Mouse (Mus musculus): ENCODE data around the gene Trip12.

Gene Trip12

GRCm38 (mm10) chr1:84840018-84840664 lies at the start of gene Trip12:
Gene Trip12 (minus strand): TSS chr1:84840516.
- DNase-seq (ENCODE audit: low read depth, low spot score): no peak

GRCm38 (mm10) chr1:84890005-84890393 lies 49.7 kb upstream of the Trip12 start:
- no peak for DNase-seq (ENCODE audit: low read depth, low spot score)

- DNase-seq (ENCODE audit: low read depth, low spot score): no peak
Measured at GRCm38 (mm10) chr1:84889330-84890004, 49.2 kb upstream of the Trip12 start.

GRCm38 (mm10) chr1:84885921-84886320 lies 45.6 kb upstream of the Trip12 start:
- DNase-seq (ENCODE audit: low read depth, low spot score): no peak

GRCm38 (mm10) chr1:84885174-84885573 lies 44.9 kb upstream of the Trip12 start:
- DNase-seq (ENCODE audit: low read depth, low spot score): no peak

- no peak for DNase-seq (ENCODE audit: low read depth, low spot score)
Measured at GRCm38 (mm10) chr1:84883889-84884288, 43.6 kb upstream of the Trip12 start.

- no peak for DNase-seq (ENCODE audit: low read depth, low spot score)
Measured at GRCm38 (mm10) chr1:84882937-84883336, 42.6 kb upstream of the Trip12 start.

GRCm38 (mm10) chr1:84882066-84882532 lies 41.8 kb upstream of the Trip12 start:
- no peak for DNase-seq (ENCODE audit: low read depth, low spot score)

GRCm38 (mm10) chr1:84881248-84882065 lies 41.1 kb upstream of the Trip12 start:
- DNase-seq (ENCODE audit: low read depth, low spot score): no peak

GRCm38 (mm10) chr1:84879571-84880120 lies 39.3 kb upstream of the Trip12 start:
- DNase-seq (ENCODE audit: low read depth, low spot score): no peak

GRCm38 (mm10) chr1:84877590-84877989 lies 37.3 kb upstream of the Trip12 start:
- DNase-seq (ENCODE audit: low read depth, low spot score): no peak

- no peak for DNase-seq (ENCODE audit: low read depth, low spot score)
Measured at GRCm38 (mm10) chr1:84872939-84873338, 32.6 kb upstream of the Trip12 start.

- DNase-seq (ENCODE audit: low read depth, low spot score): no peak
Measured at GRCm38 (mm10) chr1:84872105-84872504, 31.8 kb upstream of the Trip12 start.

- DNase-seq (ENCODE audit: low read depth, low spot score): no peak
Measured at GRCm38 (mm10) chr1:84871131-84871530, 30.8 kb upstream of the Trip12 start.

- DNase-seq (ENCODE audit: low read depth, low spot score): no peak
Measured at GRCm38 (mm10) chr1:84869498-84869897, 29.2 kb upstream of the Trip12 start.

- no peak for DNase-seq (ENCODE audit: low read depth, low spot score)
Measured at GRCm38 (mm10) chr1:84868841-84869240, 28.5 kb upstream of the Trip12 start.

- DNase-seq (ENCODE audit: low read depth, low spot score): no peak
Measured at GRCm38 (mm10) chr1:84868311-84868710, 28.0 kb upstream of the Trip12 start.

- DNase-seq (ENCODE audit: low read depth, low spot score): no peak
Measured at GRCm38 (mm10) chr1:84866706-84867230, 26.5 kb upstream of the Trip12 start.

GRCm38 (mm10) chr1:84866231-84866630 lies 25.9 kb upstream of the Trip12 start:
- DNase-seq (ENCODE audit: low read depth, low spot score): no peak

- no peak for DNase-seq (ENCODE audit: low read depth, low spot score)
Measured at GRCm38 (mm10) chr1:84864645-84865044, 24.3 kb upstream of the Trip12 start.

- no peak for DNase-seq (ENCODE audit: low read depth, low spot score)
Measured at GRCm38 (mm10) chr1:84861255-84861630, 20.9 kb upstream of the Trip12 start.

Measured in brain, embryonic 18.5 days (tissue).